Mouse (Mus musculus) embryo, embryonic 9.5 days (tissue): ENCODE measurements at regions not wholly inside any gene's neighbourhood (a gene's known extent, or its start where the extent isn't known, plus 50 kb on each side); places are given as distances from the start of the nearest gene placed in this dataset.

Experiments
- DNase-seq: peaks from one replicate; pipeline ENCODE4 v3.0.0-alpha.2; 2017; ENCODE audit errors: extremely low spot score

- DNase-seq: peak; percentile 1
Measured at GRCm38 (mm10) chrX:150709416-150709815, 52.0 kb upstream of the Tro start.
